Mouse (Mus musculus) heart, adult 2 months (tissue): ENCODE measurements around the gene Wdr38. TPM values are rescaled to one million over a fixed set of nuclear protein-coding genes. Genes with fewer than 3 reads are reported as not detected.

Experiments used
- DNase-seq, 2 experiments: peaks; one replicate each; pipeline ENCODE4 v3.0.0; 2021
- H3K27ac ChIP-seq: fragments of 200-600 bp; 2 replicates; pipeline ENCODE4 v1.8.1; 2022
- H3K27me3 ChIP-seq: fragments of 200-500 bp; 2 replicates; pipeline ENCODE4 v1.6.1; 2012; ENCODE audit warnings: mild to moderate bottlenecking, low read length, inconsistent platforms, mixed read lengths; ENCODE audit not compliant: control insufficient read depth, insufficient read depth
- H3K36me3 ChIP-seq: fragments of 200-500 bp; 2 replicates; pipeline ENCODE4 v1.6.1; 2012; ENCODE audit warnings: low read length, inconsistent platforms; ENCODE audit not compliant: control insufficient read depth, insufficient read depth
- H3K4me1 ChIP-seq: fragments of 200-500 bp; 2 replicates; pipeline ENCODE4 v1.6.1; 2011; ENCODE audit warnings: low read length; ENCODE audit not compliant: control insufficient read depth, insufficient read depth
- H3K4me3 ChIP-seq: fragments of 200-600 bp; 2 replicates; pipeline ENCODE4 v1.8.1; 2022
- H3K79me2 ChIP-seq: fragments of 200-500 bp; replicated peaks from 2 replicates; pipeline ENCODE4 v1.6.1; 2012; ENCODE audit warnings: mild to moderate bottlenecking, inconsistent platforms, low read length, moderate library complexity, mixed read lengths; ENCODE audit not compliant: control insufficient read depth, insufficient read depth
- H3K9ac ChIP-seq: fragments of 200-500 bp; 2 replicates; pipeline ENCODE4 v1.6.1; 2012; ENCODE audit warnings: low read depth, mild to moderate bottlenecking, control low read depth, inconsistent platforms, low read length, mixed read lengths
- CTCF ChIP-seq: fragments of 200-600 bp; IDR thresholded peaks from 2 replicates; pipeline ENCODE4 v1.8.1; 2022; ENCODE audit warnings: antibody characterized with exemption, mild to moderate bottlenecking, moderate library complexity
- EP300 ChIP-seq: fragments of 200-500 bp; IDR thresholded peaks from 2 replicates; pipeline ENCODE4 v1.6.1; 2011; ENCODE audit warnings: low read depth, low read length, control low read depth; ENCODE audit not compliant: insufficient read depth
- POLR2A ChIP-seq: fragments of 200-500 bp; IDR thresholded peaks from 2 replicates; pipeline ENCODE4 v1.6.1; 2011; ENCODE audit warnings: mild to moderate bottlenecking, low read depth, low read length, control low read depth; ENCODE audit not compliant: insufficient read depth
- WGBS: fragments of 180-500 bp; shearing (Covaris S2); methylation state at CpG from one replicate; pipeline ENCODE4 v1.1.7; 2018; 5-methylcytosine and 5-hydroxymethylcytosine counted together
- intact Hi-C: fragments of 180-260 bp; cut with DNase I; formaldehyde crosslinking; loops from one replicate; pipeline ENCODE4 v1.15.1; 2025
- polyA plus RNA-seq: library from polyadenylated mRNA; depleted of rRNA; stranded (reverse); fragments of >200 nt; gene quantifications from 2 replicates; pipeline ENCODE4 v1.2.3, GENCODE M21; 2012
- total RNA-seq, 2 experiments: library from RNA; stranded (reverse); gene quantifications; 2 replicates each; pipeline ENCODE4 v1.2.3; 2021

Gene Wdr38
- total and polyA plus RNA-seq, 3 experiments = 0.20 to 0.59 TPM; not detected in 1

DNA sequence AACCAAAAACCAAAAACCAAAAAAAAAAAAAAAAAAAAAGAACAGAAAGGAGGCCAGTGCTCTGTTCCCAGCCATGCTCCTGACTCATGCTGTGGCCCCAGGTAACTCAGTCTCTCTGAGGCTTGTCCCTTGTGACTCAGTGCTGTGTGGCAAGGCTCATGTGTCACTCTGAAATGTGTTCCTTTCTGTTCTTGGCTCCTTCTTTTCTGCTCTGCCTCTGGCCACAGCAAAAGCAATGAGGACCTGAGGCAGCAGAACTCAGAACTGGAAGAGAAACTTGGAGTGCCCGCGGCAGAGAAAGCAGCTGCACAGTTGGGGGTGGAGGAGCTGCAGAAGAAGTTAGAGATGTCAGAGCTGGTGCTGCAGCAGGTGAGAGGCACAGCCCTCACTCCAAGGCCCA, 23.1 kb upstream of the Wdr38 start:
- no peak overlapping the region for H3K9ac ChIP-seq
- TF ChIP-seq EP300 (no peak), CTCF (no peak), POLR2A (no peak)
- intact Hi-C loops = no loop called here
- no peak for DNase-seq
- no peaks in the 10 kb centered on the region; the same call in 1 of the 2 replicates for H3K27me3 ChIP-seq
- no peaks in the 10 kb centered on the region for H3K79me2 ChIP-seq
- no peaks in the 10 kb centered on the region for H3K4me1 ChIP-seq
- H3K4me3 ChIP-seq = no peak overlapping the region
- H3K27ac ChIP-seq = no peak overlapping the region
- 50% methylated on average over 2 of the region's 2 CpGs for WGBS
- H3K36me3 ChIP-seq = no peaks in the 10 kb centered on the region

DNA sequence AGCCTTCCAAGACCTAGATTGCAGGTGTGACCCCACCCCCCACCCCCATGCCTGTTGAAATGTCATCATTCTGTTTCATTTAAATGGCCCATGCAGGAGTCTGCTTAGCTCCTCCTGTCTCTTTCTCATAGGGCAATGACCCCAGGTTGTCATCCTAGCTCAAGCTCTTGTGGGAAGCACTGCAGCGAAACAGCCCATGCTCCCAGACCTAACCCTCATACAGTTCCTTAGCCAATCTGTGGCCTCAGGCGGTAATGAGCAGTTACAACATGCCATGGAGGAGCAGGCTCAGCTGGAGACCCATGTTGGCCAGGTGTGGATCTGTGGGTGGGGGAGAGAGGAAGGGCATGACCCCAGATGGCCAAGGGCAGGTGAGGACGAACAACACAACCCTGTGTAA, 22.1 kb upstream of the Wdr38 start:
- no peaks in the 10 kb centered on the region for H3K79me2 ChIP-seq
- no peak for TF ChIP-seq POLR2A
- no peak overlapping the region for H3K27ac ChIP-seq
- 84% methylated on average over 3 of the region's 3 CpGs for WGBS
- H3K4me3 ChIP-seq = no peak overlapping the region
- no peak for DNase-seq
- no peaks in the 10 kb centered on the region; the same call in 1 of the 2 replicates for H3K27me3 ChIP-seq
- intact Hi-C loops = no loop called here
- H3K4me1 ChIP-seq = no peaks in the 10 kb centered on the region
- no peak overlapping the region for H3K9ac ChIP-seq
- no peaks in the 10 kb centered on the region for H3K36me3 ChIP-seq

DNA sequence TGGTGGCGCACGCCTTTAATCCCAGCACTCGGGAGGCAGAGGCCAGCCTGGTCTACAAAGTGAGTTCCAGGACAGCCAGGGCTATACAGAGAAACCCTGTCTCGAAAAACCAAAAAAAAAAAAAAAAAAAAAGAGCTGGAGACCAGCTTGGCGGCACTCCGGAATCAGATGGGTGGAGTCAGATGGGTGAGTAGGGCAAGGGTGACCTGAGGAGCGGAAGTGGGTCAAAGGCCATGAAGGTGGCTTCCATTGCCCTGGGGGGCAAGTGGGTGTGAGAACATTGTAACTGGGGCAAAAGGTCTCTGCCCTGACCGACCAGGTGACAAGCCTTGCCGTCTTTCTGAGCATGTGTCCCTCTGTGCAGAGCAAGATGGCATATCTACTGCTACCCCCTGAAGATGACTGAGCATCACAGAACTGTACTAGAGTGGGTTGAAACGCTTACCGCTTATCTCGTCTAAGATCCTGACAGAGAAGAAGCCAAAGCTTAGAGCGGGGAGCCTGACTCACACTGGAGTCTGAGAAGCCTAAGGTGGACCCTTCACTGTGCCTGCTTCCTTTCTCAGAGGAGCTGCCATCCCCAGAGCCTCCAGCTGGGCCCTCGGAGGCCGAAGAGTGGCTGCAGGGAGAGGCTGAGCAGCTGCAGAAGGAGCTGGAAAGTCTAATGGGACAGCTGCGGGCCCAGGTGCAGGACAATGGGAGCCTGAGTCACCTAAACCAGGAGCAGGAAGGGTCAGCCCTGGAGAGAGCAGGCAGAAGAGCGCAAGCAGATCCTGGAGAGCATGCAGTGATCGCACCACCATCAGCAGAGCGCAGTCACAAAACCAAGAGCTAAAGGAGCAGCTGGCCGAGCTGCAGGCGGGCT, 21.1 kb upstream of the Wdr38 start:
- Histone ChIP-seq H3K9ac (no peak overlapping the region), H3K4me1 (no peaks in the 10 kb centered on the region), H3K79me2 (no peaks in the 10 kb centered on the region), H3K4me3 (no peak overlapping the region), H3K27ac (no peak overlapping the region), H3K36me3 (no peaks in the 10 kb centered on the region), H3K27me3 (no peaks in the 10 kb centered on the region; the same call in 1 of the 2 replicates)
- DNase-seq = no peak
- 82% methylated on average over 21 of the region's 21 CpGs for WGBS
- intact Hi-C loops = no loop called here
- TF ChIP-seq POLR2A = no peak
- TF ChIP-seq CTCF = no peak
- TF ChIP-seq EP300 = no peak

DNA sequence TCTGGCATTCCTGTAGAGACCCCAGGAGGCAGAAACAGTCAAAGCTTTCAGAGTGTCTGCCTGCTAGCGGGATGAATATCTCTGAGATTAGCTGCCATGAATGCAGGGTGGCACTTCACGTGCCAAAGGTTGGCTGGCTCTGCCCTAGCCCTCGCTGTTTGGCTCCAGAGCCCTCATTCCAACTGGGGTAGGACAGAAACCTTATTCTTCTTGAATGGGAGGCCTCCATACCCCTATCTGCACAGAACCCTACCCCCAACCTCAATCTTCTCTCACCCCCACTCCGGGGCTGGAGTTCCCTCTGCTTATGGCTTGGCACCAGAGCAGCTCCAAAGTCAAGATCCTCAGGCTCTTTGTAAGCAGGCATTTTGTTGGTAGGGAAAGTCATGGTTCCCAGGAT, 19.4 kb upstream of the Wdr38 start:
- WGBS = 49% methylated on average over 4 of the region's 4 CpGs
- intact Hi-C loops = no loop called here
- no peak for TF ChIP-seq CTCF
- no peak for TF ChIP-seq POLR2A
- TF ChIP-seq EP300 = no peak

DNA sequence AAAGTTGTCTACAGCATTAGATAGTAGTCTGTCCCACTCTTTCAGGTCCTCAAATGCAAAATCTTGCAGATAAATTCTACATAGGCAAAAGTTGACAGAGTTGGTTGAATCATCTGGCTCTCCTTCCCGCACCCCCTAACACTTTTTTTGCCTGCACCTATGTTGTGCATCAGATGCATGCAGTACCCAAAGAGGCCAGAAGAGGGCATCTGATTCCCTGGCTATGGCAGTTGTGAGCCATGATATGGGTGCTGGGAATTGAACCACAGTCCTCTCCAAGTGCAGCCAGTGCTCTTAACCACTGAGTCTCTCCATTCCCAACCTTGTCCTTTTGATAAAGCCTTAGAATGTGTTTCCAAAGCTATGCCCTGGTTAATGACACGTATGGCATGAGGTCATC, 13.8 kb upstream of the Wdr38 start:
- H3K4me1 ChIP-seq = peaks cover 2% of the 10 kb centered on the region; the same call in 1 of the 2 replicates
- no peak overlapping the region for H3K4me3 ChIP-seq
- H3K27ac ChIP-seq = no peak overlapping the region
- TF ChIP-seq CTCF (peak; percentile 54), POLR2A (no peak)
- H3K79me2 ChIP-seq = no peaks in the 10 kb centered on the region
- intact Hi-C loops = no loop called here
- WGBS = 96% methylated on average over 2 of the region's 2 CpGs
- no peaks in the 10 kb centered on the region for H3K27me3 ChIP-seq
- H3K9ac ChIP-seq = no peak overlapping the region
- no peak for DNase-seq
- H3K36me3 ChIP-seq = no peaks in the 10 kb centered on the region

More for the DNA sequence above, 19.4 kb upstream of the Wdr38 start:
- Histone ChIP-seq H3K79me2 (no peaks in the 10 kb centered on the region), H3K9ac (no peak overlapping the region), H3K27me3 (no peaks in the 10 kb centered on the region; the same call in 1 of the 2 replicates), H3K4me3 (no peak overlapping the region), H3K36me3 (no peaks in the 10 kb centered on the region), H3K27ac (no peak overlapping the region), H3K4me1 (no peaks in the 10 kb centered on the region)
- no peak for DNase-seq

DNA sequence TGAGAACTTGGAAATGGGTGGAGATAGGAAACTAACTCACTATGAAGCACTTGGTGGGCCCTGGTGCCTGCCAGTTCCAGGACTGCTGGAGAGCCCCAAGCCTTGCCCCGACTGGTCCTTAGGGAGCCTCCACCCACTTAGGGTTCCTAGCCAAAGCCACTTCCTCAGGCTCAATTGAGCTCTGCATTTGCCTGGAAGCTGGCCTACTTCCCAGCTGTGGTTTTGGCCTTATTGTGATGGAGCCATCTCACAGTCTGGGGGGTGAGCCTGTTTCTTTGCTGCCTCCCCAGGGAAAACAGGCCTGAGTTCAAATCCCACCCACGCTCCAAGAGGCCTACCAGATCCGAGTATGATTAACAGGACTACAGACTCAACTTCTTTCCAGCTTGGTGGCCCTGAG, 10.7 kb upstream of the Wdr38 start:
- 22% methylated on average over 3 of the region's 3 CpGs for WGBS

More for the DNA sequence above, 10.7 kb upstream of the Wdr38 start:
- H3K27ac ChIP-seq = no peak overlapping the region
- no peaks in the 10 kb centered on the region for H3K36me3 ChIP-seq
- H3K27me3 ChIP-seq = no peaks in the 10 kb centered on the region
- TF ChIP-seq POLR2A (no peak), CTCF (no peak), EP300 (no peak)
- H3K79me2 ChIP-seq = no peaks in the 10 kb centered on the region
- peak; percentile 77 to 84 for DNase-seq
- H3K9ac ChIP-seq = no peak overlapping the region
- peaks cover 2% of the 10 kb centered on the region; the same call in 1 of the 2 replicates for H3K4me1 ChIP-seq
- no peak overlapping the region for H3K4me3 ChIP-seq
- intact Hi-C loops = no loop called here
